Mouse (Mus musculus) layer of hippocampus, postnatal 10 days (tissue): ENCODE results near the gene Kcnip1. TPM values are rescaled to one million over a fixed set of nuclear protein-coding genes. Genes with fewer than 3 reads are reported as not detected.

Experiments
- DNase-seq, 2 experiments: peaks; one replicate each; pipeline ENCODE4 v3.0.0; 2021; ENCODE audit warnings: low spot score in 2 of 2
- total RNA-seq, 2 experiments: library from RNA; stranded (reverse); gene quantifications; 2 replicates each; pipeline ENCODE4 v1.2.3; 2021

Gene Kcnip1
- total RNA-seq, 2 experiments from 2014 or later = 35.5 to 42.1 TPM

DNA sequence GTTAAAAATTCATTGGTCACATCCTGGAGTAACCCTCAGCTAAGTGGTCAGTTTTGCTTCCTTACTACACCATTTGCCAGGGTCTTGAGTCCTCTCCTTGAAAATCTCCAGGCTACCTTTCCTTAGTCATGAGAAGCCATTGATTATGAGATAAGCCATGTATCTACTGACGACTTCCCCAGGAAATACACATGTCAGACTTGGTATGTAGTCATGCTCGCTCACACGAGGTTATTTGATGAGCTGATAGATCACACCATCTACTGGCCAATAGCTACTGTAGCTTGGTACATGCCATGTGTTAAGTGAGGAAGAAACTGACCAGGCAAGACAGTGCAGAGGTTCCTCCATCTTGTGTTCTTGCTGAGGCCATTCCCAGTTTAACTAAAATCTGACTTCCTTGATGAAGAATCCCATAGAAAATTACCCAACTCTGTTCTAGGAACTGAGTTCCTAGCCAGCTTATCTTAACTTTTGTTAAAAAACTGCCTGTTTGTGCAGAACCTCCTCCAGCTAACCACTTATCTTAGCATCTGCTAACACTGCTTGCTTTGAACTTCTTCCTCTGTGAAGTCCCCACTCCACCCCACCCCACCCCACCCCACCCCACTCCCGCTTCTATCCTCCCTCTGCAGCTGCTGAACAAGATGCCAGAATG lies 53.4 kb downstream of the Kcnip1 start:
- DNase-seq = no peak

DNA sequence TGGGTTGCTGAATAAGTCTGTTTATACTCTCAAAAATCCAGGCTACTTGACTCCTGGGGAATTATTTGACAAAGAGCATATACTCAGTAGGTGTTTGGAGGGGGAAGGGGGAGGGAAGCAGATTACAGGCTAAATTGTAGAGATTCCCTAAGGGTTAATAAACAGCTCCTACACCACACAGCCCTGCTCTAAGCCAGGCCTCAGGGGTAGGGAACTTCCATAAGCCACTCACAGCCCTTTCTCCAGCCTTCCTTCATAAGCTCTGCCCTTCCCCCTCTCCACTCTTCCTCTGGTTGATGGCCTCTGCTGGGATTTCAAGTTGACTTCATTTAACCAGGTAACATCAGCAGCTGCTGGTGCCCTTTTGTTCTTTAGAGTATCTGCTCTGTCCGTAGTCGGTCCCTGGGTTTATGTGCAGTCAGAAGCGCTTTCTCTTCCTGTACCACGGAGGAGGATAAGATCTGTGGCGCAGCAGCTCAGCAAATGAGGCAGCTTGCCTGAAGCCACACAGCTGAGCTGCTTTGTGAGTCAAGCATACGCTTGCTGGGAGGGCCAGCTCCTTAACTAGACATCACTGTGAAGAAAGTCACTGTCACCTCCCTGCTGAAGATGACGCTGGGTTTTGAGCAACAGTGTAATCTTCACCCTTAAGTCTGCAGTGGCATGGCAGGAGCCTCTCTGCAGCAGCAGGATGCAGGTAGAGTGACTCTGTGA lies 54.2 kb downstream of the Kcnip1 start:
- no peak for DNase-seq

DNA sequence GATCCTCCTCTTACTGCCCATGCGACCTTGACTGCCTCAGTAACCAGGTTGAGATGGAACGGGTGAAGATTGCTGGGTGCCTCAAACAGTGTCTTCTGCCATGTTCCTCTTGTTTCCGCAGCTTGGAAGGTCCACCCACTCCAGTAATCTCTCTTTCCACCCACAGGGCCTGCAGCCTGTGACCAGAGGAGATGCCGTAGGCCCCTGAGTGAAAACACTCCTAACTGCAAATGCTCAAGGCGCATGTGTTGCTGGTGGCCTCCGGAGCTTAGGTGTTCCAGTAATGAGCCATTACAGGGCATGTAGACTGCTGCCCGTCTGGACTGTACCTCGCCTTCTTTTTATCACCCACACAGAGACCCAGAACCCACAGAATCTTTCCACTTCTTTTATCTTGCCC lies 55.3 kb downstream of the Kcnip1 start:
- no peak for DNase-seq

DNA sequence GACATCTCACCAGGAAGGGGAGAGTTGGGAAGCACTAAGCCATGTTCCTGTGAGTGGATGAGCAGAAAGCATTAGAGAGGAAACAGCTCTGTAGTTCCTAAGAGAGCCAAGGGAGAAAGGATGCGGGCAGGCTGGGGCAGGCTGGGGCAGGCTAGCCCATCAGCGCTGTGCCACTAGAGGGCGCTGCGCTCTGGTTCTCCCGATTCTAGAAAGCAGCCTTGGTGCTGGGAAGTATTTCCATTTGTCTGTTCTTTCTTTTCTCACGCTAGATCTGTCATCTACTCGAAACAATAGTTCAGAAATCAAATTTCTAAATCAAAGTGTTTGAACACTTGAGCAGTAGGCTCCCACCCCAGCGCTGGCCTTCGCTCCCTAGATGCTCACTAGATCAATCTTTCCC lies 58.7 kb downstream of the Kcnip1 start:
- DNase-seq = no peak

DNA sequence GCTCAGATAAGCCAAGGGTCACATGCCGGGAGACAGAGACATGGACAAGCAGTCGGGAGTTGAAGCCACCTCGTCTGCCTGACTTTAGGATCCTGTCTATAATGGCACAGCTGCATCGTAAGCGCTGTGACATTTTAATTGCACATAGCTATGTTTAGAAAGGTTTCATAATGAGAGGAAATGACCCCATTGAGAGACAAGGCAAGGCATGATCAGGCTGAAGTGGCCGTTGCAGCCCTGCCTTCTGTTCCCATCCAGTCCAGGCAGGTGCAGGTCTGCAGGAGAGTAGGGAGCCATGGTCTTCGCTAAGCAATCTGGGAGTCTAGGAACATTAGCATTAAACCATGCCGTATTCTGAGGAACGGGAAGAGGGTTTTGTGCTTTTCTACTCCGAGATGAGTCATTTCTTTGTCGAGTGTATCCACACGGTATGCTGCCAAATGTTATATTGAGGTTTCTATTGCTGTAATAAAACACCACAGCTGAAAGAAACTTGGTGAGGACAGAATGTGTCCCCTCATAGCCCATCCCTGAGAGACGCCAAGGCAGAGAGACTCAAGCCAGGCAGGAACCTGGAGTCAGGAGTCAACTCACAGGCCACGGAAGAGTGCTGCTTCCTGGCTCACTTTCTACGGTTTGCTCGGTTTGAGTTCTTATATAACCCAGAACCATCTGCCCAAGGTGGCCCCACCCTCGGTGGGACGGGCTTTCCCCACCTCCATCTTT lies 60.4 kb downstream of the Kcnip1 start:
- DNase-seq = no peak

DNA sequence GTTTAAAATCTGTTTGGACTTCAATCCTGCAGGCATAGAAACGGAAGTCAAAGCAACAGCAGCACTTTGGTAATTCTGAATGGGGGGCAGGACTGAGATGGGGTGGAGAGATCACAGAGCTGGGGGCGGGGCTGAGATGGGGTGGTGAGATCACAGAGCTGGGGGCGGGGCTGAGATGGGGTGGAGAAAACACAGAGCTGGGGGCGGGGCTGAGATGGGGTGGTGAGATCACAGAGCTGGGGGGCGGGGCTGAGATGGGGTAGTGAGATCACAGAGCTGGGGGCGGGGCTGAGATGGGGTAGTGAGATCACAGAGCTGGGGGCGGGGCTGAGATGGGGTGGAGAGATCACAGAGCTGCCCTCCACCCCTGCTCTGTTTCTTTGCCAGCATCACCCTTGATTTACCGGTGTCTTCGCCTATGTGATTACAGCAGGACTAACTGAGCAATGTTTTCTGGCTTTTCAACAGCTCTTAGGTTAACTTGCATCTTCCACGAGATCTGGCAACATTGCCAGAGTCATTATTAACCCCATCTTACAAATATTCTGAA lies 61.0 kb downstream of the Kcnip1 start:
- DNase-seq = no peak

DNA sequence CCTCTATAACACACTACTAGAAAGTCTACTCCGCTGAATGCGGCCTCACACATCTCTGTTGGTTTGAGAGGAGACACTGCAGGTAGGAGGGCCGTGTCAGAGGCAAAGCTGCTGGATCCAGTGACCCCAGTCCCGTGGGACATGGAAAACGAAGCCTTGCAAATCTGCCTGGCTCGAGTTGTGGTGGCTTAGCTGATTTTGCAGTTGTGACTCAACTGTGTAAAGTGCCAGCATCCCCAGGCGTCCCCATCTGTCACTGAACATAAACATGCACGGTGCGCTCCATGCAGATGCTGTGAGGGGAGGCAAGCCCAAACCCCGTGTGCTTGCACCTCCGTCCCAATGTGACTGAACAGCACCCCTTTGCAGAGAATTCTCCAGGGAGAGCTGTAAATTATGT lies 63.5 kb downstream of the Kcnip1 start:
- no peak for DNase-seq

DNA sequence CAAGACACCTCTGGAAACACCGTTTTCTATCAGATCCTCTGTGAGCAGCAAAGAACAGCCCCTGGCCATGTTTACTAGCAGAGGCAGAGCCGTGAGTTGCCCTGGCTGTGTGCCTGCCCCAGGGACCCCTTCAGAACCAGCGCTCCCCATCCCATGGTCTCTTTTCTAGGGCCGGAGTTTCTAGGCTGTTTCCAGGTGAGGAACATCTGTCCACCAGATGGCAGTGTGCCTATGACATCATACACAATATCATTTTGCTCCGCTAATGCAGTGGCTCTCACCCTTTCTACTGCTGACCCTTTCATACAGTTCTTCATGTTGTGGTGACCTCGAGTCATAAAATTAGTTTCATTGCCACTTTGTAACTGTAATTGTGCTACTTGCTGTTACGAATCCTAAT lies 64.3 kb downstream of the Kcnip1 start:
- peak in 1 of 2 experiments; percentile 36 for DNase-seq

DNA sequence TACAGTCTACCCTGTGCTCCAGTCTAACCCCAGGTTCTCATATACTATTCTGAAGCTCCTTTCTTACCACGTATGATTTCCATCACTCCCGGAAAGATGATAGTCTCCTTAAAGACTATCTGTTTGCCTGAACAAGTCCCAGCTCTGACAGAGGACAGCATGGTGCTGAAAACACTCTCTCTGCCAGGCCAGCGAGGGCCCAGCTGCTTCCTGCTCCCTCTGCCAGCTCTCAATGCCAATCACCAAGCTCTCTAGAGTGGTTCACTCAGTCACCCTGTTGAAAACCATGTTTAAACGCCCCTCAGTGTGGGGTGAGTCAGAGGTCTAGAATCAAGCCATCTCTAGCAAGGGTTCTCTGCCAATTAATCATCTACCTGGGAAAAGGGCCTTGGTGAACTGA lies 65.1 kb downstream of the Kcnip1 start:
- DNase-seq = peak; percentile 55 to 61

DNA sequence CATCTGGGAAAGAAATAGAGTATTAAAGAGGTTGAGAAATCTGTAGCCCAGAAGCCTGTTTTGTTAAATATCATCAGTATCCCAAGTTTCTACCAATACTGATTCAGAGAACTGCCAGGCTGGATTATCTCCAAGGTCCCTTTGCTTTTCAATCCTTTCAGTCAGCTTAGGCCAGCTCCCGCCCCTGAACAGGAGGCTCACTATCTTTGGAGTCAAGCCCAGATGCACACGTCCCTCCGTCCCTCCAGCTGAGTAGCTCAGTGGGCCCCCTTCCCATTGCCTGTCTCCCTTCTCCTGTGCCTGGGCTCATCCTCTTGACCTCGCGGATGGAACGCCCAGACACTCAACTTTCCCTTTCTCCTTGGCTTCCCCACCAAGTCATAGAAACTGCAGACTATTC lies 65.6 kb downstream of the Kcnip1 start:
- no peak for DNase-seq

DNA sequence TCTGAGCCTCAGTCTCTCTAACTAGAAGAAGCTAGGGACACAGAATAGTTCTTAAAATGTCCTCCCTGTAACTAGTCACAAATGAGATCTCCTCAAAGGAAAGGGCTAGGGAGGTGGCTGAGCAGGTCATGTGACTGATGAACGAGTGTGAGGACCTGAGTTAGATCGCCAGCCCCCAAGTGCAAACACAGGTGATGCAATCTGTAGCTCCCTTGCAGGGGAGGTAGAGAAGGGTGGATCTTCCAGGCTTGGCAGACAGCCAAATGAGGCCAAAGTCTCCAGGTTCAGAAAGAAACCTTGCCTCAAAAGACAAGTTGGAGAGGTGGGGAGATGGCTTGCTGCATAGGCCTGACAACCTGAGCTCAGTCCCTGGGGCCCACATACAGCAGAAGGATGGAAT lies 66.4 kb downstream of the Kcnip1 start:
- no peak for DNase-seq

DNA sequence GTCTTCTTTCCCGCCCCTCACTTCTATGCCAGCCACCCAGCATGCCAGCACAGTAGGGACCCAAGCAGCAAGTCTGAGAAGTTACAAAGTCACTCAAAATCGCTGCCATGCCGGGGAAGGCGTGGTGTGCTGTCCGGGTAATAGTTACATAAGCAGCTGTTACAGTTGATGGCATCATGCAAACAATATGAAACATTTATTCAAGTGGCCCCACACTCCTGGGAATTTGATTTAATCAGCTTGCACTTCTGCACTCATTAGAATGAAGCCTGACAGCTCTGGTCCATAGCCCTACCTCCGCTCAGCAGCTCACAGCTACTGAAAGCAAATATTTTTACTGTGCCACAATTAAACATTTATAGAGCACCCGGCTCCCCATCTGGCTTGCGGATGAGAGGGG lies 67.2 kb downstream of the Kcnip1 start:
- no peak for DNase-seq

DNA sequence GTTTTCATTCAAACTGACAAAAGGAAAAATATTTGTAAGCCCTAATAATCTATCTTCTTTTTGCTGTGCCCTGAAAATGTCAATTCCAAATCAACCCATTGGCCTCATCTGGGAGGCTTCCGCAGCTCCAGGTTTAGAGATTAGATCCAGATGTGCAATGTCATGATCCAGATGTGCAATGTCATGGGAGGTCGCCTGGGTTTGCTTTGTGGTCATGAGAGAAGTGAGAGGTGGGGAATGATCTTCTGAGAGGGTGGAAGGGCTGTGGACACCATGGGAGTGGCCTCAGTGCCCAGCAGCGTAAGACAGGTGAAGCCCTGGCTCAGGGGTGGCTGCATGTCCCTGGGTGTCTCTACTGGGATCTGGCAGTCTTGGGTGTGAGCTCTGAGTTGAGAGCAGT lies 69.9 kb downstream of the Kcnip1 start:
- DNase-seq = no peak

DNA sequence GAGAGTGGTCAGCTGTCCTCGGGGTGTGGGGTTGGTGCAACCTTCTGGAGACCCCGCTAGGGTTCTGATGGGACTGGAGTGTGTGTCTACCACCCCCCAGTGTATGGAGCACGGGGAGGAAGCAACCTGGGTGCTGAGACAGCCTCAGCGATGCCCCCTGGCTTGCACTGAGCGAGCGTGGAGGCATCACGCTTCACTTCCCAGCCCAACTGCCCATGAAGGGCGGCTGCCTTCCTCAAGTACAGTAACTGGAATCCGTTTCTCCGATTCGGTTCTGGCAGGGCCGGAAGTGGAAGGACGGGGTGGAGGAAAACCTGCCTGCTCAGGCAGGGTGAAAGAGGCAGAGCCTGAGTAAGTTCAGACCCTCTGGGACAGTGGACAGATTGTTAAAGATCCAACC lies 71.5 kb downstream of the Kcnip1 start:
- no peak for DNase-seq

DNA sequence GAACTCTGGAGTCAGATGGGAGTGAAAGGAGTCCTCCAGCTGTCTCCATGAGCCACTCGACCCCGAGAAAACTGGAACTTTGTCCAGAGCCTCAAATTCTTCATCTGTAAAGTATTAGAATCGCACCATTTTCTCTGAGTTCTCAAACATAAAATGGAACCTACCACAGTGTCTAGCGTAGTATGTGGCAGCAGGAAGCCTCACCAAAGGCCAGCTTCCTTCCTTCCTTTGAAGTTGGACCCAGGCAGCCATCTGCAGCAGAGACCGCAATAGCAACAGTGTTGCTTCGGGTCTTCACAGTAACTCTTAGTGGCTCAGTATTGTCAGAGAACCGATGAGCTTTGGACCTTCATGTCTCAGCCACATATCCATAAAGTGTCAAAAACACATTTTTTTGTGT lies 73.1 kb downstream of the Kcnip1 start:
- no peak for DNase-seq

DNA sequence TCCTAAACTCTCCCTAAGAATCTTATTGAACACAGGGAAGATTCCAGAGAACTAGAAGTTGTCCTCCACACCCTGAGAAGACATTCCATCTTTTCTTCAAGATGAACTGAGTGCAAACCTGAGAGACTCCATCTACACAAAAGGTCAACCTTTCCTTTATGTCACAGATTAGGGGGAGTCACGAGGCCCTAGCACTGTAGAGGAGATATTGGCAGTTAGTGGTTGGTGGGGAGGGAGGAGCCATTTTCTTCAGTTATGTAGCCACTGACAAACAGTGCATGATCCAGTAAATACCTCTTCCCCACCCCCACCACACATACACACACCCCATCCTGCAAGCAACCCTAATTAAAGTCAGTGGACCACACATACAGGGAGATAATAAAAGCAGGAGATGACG lies 74.5 kb downstream of the Kcnip1 start:
- DNase-seq = no peak

DNA sequence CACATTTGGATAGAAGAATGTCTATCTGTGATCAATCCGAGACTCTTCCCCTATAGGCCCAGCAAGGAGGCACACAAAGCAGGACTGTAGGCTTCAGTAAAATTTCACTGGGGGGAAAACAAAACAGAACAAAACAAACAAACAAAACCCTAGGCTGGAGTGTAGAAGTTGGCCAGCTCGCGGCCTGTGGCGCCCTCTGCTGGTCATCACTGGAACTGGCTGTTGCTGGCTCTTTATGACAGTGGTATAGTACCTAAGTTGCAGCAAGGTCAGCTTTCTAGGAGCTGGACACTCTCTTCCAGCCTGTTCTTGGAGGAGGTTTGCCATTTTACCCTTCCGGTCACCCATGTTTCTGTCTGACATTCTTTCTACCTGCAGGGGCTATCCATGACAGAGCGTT lies 75.4 kb downstream of the Kcnip1 start:
- DNase-seq = peak; percentile 86 to 89

DNA sequence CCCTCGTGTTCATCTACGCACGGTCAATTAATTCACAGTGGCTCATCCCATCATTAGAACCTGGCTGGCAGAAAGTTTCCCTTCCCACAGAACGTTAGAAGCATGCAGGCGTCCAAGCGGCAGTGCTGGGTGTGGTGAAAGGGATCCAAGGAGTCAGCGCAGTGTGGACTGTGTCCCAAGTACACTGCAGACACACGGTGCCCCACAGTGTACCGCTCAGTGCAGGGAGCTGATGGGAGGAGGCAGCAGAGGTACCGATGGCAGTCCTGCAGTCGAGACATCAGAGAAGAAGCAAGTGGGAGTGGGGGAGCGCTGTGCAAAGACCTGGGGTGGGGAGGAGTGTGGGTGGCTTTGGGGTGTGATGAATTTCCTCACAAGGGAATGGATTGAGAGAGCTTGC lies 78.7 kb downstream of the Kcnip1 start:
- no peak for DNase-seq

DNA sequence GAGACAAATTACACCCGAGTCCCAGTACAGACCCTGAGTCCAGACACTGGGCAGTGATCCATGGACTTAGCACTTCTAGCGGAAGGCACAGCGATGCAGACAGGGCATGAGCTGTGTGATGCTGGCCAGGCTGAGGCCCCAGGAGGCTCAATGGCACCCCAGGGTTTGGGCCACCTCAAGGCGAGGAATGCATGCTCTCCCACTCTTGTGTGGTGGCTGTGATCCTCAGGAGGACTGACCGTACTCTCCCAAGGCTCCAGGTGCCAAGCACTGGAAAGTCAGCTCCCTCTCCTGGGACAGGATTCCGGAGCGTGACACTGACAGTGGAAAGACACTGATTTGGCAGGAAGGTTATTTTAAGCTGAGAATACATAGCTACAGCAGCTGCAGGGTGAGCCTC lies 79.9 kb downstream of the Kcnip1 start:
- no peak for DNase-seq

DNA sequence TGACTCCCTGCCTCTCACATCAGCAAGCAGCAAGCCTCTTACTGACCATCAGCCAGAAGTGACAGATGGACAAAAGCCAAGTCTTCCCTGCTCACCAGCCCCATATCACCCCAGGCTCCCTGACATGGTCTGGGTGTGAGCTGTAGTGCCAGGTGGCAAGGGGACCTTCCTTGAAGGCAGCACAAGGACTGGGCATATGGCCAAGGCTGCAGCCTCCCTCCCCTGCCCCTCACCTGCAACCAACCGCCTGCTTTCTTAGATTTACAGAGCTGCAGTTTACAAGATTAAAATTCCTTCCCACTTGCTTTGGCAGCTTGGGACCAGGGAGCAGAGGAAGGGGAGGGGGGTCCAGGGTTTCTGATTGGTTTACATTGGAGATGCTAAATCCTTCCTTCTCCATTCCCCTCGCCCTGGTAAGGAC lies 80.8 kb downstream of the Kcnip1 start:
- no peak for DNase-seq

DNA sequence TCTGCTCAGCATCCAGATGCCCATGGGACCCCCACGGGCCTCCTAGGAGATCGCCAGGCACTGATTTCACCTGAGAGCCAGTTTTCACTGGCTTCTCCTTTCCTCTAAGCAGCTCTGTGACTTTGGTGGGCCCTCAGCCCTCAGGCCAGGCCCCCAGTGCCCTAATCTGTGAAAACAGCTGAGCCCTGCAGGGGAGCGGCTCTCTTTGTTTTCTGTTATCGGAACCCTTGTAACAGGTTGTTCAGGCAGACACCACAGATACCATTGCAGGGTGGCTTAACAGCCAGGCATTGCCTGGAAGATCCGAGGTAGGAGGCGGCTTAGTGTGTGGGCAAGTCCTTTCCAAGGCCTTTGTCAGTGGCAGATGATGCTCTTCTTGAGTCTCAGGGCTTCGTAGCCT lies 82.0 kb downstream of the Kcnip1 start:
- no peak for DNase-seq
